ENCODE assay signal across 12 mouse cellular contexts in the genomic region with DNA sequence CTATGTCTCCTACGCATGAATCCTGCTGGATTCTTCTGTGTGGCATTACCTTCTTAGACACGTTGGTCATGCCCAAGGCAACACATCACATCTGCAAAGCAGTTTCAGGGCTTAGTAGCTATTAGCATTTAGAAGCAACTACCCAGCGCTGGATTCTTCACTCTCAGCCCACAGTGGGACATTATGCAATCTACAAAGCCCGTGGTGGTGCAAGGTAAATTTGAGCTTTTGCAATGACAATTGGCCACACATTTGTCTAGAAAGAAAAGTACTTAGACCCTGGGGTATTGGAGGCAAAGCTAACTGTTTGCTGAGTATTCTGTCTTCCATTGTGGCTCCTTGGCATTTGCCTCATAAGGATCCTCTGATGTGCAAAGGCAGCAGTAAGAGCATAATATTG.
"Had no signal": no experiment of that assay in that cellular context is flagged by ENCODE, and none has a peak within 500 bp of the region (broad histone marks: within the 10 kb centered on the region; RNA-seq: fewer than 3 reads in every experiment).

No protein-coding gene starts in this region.

- H3K9ac ChIP-seq: intestine, embryonic 15.5 days; limb, embryonic 12.5 days; liver, embryonic 12.5 days; neural tube, embryonic 13.5 days had no signal

- H3K4me1 ChIP-seq: intestine, embryonic 15.5 days; limb, embryonic 12.5 days; neural tube, embryonic 13.5 days had no signal

- H3K27me3 ChIP-seq: intestine, embryonic 15.5 days; limb, embryonic 12.5 days; liver, embryonic 12.5 days; neural tube, embryonic 13.5 days had no signal

- H3K36me3 ChIP-seq: intestine, embryonic 15.5 days; limb, embryonic 12.5 days; liver, embryonic 12.5 days; neural tube, embryonic 13.5 days had no signal

- H3K27ac ChIP-seq: intestine, embryonic 15.5 days; layer of hippocampus, adult 2 months; limb, embryonic 12.5 days; liver, embryonic 12.5 days; neural tube, embryonic 13.5 days had no signal

- H3K4me2 ChIP-seq: intestine, embryonic 15.5 days; limb, embryonic 12.5 days; liver, embryonic 12.5 days; midbrain, embryonic 11.5 days; neural tube, embryonic 13.5 days had no signal

- ATAC-seq: intestine, embryonic 15.5 days; liver, embryonic 12.5 days; midbrain, embryonic 16.5 days had no signal

- H3K9me3 ChIP-seq: intestine, embryonic 15.5 days; limb, embryonic 12.5 days; liver, embryonic 12.5 days; neural tube, embryonic 13.5 days had no signal

- H3K4me3 ChIP-seq: intestine, embryonic 15.5 days; layer of hippocampus, adult 2 months; limb, embryonic 12.5 days; liver, embryonic 12.5 days; neural tube, embryonic 13.5 days had no signal

- DNase-seq: kidney, adult 18-20 months; kidney, postnatal 10 days; kidney, postnatal 4 days; right cerebral cortex, postnatal 14 days; thymus, postnatal 36 days had no signal
